Mouse (Mus musculus) cerebellum, adult 11 months (tissue): Measurements from ENCODE around the gene Mroh2a.

Source experiments
- DNase-seq: peaks from one replicate; pipeline ENCODE4 v3.0.0; 2022

The Mroh2a gene

DNA sequence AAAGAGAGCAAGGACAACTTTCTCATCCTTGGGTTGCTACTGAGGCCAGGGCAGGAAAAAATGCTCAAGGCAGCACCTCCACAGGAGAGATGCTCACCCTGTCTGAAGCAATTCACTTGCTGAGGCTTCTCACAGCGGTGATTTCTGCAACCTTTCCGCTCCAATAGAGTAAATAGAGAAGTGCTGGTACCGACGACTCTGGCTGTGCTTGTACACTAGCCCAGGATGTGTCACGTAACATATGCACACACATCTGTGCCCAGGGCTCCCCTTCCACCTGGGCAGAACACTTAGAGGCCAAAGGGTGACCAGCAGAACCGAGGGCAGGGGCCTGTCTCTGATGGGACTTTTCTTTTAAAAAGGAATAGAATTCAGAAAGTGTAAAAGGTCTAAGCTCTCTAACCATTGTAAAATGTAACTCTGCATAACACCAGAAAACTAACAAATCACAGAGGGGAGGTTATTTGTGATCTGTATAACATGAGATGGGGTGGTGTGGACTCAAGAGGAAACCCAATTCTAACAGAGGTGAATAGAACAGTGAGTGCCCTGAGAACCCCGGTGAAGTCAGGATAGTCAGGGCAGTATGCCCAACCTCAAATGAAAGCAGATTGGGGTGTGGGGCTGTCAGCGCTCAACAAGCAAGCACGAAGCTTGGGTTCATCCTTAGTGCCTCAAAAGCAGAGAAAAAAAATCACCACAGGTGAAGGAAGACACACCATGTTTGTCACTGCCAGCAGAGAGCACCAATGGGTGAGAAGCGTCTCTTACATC lies 34.0 kb downstream of the Mroh2a start:
- DNase-seq = no peak

DNA sequence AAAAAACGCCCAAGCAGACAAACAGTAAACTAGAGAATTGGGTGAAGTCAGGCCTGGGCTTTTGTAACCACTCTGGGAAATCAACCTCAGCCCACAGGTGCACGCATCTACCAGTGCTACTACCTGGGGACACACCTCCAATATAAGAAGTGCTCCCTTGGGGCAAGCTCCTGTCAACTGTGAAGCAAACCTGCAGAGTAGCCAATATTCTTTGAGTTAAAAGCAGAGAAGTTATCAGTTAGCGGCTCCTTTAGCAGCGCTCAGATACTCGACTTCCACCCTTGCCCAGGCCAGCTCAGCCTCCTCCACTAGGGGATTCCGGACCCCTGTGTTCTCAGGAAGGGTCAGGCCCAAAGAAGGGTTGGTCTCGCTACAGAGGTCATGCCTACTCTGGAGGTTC lies 34.9 kb downstream of the Mroh2a start:
- DNase-seq = no peak

DNA sequence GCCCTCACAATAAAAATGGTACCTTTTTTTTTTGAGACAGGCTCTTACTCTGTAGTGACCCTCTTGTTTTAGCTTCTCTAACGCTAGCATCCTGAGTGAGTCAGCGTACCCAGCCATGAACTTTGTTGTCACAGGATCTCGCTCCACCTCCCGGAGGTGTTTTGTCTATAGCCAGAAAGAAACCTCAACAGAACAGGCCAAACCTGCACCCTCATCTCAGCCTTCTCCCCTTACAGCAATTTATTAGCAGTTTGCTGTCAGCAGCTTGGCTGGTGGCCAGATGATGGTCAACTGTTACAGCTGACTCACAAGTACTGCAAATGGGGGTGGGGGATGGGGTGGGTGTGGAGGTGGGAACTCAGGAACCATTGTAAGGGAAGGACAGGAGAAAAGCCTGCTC lies 35.5 kb downstream of the Mroh2a start:
- no peak for DNase-seq

GRCm38 (mm10) chr1:88262961-88263360 lies 36.2 kb downstream of the Mroh2a start:
- no peak for DNase-seq

- DNase-seq = no peak
Measured at GRCm38 (mm10) chr1:88263778-88264177, 37.0 kb downstream of the Mroh2a start.

GRCm38 (mm10) chr1:88264237-88264868 lies 37.6 kb downstream of the Mroh2a start:
- DNase-seq = no peak

DNA sequence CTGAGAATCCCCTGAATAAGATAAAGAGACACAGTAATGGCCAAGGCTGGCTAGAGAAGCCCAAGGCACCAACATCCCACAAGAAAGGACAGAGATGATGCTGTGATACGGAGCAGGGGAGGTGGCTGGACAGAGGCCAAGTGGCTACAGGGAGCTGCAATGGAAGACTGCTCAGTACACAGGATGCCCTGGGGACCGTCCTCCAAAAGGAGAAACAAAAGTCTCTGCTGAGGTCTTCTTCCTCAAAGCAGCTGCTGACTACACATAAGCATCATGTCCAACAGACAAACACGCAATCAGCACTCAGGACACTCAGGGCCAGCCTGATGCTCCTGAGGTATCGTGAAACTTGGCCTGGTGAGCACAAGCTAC lies 38.1 kb downstream of the Mroh2a start:
- no peak for DNase-seq

GRCm38 (mm10) chr1:88266123-88266522 lies 39.3 kb downstream of the Mroh2a start:
- DNase-seq = no peak

DNA sequence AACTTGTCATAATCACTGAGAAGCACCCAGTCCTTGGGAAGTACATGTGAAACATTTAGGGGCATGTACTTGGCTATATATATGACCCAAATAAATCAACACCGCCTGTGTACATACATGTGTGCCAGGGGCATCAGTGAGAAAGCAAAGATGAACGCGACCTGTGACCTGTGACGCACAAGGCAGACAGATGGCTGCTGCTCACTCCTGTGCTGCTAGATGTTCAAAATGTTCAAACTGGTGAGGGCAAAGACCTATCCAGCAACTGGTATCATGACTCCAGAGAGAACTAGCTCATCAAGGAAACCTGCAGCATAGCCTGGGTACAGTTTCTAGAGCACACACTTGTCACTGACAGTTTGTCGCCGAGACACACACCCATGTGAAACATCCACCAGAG lies 40.7 kb downstream of the Mroh2a start:
- DNase-seq = no peak

- no peak for DNase-seq
Measured at GRCm38 (mm10) chr1:88268070-88268469, 41.3 kb downstream of the Mroh2a start.

DNA sequence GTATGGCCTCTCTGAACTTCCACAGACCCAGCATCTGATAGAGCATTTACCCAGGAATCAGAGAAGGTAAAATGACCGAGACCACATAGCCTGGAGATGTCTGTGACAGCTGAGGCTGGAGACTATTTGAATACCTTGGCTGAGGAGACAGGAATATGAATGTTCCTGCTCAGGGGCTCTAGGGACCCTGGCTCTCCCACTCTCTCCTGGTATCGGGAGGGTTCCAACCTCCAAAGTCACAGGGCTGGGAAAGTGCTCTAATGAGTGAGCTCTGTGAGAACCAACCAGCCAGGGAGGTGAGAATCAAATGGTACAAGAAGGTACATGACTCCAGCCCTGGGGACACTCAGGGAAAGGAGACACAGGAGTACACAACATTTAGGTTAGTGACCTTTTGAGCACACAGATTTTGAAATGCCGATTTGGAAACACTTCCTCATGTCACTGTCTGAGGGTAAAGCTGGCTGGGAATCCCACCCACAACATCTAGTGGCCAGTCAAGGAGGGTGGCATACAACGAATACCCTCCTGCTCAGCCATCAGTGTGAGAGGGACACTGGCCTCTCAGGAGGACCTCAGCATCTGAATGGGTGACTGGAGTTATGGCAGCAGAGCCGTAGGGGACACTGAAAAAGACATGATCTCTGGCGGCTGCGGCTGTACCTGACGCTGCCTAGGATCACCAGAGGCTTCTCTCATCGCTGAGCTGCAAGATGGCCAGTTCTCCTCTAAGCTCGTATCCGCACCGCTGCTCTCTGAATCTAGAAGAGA lies 42.9 kb downstream of the Mroh2a start:
- DNase-seq = no peak

DNA sequence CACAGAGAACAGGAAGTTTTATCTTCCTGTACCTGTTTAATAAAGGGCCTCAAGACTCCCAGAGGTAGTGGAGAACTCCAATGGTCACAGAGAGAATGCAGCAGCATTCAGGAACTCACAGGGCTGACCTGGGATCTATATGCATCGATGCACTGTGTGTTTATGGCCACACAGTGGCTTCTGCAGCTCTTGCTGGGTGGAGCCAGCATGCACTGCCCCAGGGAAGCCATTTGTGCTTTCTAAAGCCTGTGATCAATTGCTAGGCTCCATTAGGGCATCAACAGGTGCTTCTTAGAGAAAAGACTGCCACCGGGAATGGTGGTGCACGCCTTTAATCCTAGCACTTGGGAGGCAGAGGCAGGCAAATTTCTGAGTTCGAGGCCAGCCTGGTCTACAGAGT lies 46.1 kb downstream of the Mroh2a start:
- no peak for DNase-seq

DNA sequence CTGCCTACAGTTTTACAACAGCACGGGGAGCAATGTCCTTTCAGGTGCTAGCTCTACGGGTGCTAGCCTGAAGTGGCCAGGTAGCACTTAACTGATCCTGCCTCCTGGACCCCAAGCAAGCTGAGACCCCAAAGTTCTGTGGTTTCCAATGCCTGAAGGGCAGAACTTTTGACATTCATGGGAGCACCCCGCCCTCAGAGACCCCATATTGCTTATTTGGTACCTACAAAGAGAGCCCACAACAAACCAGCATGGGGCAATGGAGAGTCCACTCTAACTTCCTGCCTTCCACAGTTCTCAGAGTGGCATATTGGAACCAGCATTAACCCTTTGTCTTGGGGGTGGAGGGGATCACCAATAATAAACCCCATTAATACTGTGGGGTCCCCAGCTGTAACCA lies 46.5 kb downstream of the Mroh2a start:
- no peak for DNase-seq

GRCm38 (mm10) chr1:88273832-88274231 lies 47.0 kb downstream of the Mroh2a start:
- DNase-seq = no peak

GRCm38 (mm10) chr1:88274371-88275077 lies 47.7 kb downstream of the Mroh2a start:
- no peak for DNase-seq

DNA sequence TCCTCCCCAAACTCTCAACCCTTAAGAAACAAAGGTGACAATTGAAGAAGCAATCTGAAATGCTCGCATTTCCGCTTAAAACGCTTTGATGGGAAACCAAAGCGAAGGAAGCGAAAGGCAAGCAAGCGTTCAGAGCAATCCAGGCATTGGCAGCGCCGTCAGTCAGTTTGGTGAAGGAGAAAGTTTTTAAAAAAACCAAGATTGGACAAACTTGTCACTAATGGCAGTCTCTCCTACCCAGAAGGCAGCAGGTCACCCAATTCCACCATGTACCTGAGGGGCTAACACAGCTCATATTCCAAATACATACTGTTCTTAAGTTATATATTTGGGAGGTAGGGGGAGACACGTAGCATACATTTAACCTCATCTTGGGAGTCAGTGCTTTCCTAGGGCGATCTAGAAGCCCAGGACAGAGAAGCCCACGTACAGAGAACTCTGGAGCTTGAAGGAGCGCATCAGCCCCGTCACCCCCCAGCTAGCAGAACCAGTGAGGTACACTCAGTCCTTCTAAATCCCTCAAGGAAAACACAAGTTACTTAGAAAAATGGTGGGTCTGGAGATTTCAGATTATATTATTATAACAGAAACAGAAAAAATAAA lies 48.4 kb downstream of the Mroh2a start:
- DNase-seq = no peak

- no peak for DNase-seq
Measured at GRCm38 (mm10) chr1:88275698-88276523, 49.1 kb downstream of the Mroh2a start.

- DNase-seq = no peak
Measured at GRCm38 (mm10) chr1:88276524-88277097, 49.8 kb downstream of the Mroh2a start.

DNA sequence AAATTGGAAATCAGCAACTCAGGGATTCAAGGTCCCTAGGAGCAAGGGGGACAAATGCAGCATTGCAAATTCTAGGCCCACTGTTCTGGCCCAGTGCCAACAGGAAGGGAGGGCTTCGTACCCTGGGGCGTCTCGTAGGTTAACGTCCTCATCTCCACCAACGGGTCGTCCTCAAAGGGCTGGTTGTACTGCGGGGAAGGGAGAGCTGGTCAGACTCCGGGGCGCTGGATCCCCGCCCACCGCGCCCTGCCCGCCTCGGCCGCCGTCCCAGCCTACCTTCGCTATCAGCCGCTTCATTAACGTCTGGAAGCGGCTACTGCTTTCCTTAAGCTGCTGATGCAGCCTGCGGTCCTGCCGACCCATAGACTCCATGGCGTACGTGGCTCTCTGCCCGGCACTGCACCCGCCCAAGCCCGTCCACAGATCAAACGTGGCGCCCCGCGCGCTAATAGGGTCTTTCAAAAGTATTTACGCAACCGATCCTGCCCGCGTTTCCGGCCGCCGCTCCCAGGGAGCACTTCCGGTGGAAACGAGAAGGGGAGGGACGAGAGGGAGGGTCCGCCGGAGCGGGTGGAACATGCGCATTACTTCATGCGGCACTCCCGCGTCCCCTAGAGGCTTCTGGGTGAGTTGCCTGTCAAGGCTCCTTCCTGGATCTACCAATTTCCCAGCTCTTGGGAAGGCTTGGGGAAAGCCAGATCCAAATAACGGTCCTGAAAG lies 50.5 kb downstream of the Mroh2a start, which contains the start of the genes Hjurp and Trpm8:
Gene Hjurp, minus strand, starts transcription at position 536 of the 720 bp plus-strand sequence.
Gene Trpm8, plus strand, starts transcription at position 564 of the 720 bp plus-strand sequence.
- peak; percentile 100 for DNase-seq

GRCm38 (mm10) chr1:88277818-88278511 lies 51.2 kb downstream of the Mroh2a start:
- no peak for DNase-seq
